Mouse (Mus musculus) kidney, postnatal 0 days (tissue): ENCODE measurements around the gene Sdad1. TPM values are rescaled to one million over a fixed set of nuclear protein-coding genes. Genes with fewer than 3 reads are reported as not detected.

Experiments
- ATAC-seq: fragments of 200-750 bp; cut with Nextera tagmentation; replicated peaks from 2 replicates; pipeline ENCODE4 v1.8.0; 2017; ENCODE audit warnings: low read depth, moderate number of reproducible peaks, moderate TSS enrichment, moderate library complexity; ENCODE audit not compliant: low FRiP score
- DNase-seq: peaks from one replicate; pipeline ENCODE4 v3.0.0-alpha.2; 2016; ENCODE audit warnings: low spot score
- H3K27ac ChIP-seq: fragments of 300-500 bp; sonication (generic); 2 replicates; pipeline ENCODE4 v1.5.1; 2014; ENCODE audit warnings: mild to moderate bottlenecking
- H3K27me3 ChIP-seq: fragments of 300-500 bp; sonication (generic); 2 replicates; pipeline ENCODE4 v1.6.1; 2014; ENCODE audit warnings: low read length, mixed read lengths; ENCODE audit not compliant: insufficient read depth
- H3K36me3 ChIP-seq: fragments of 300-500 bp; sonication (generic); 2 replicates; pipeline ENCODE4 v1.6.1; 2014; ENCODE audit warnings: low read length, mixed read lengths; ENCODE audit not compliant: insufficient read depth
- H3K4me1 ChIP-seq: fragments of 300-500 bp; sonication (generic); replicated peaks from 2 replicates; pipeline ENCODE4 v1.6.1; 2014; ENCODE audit warnings: antibody characterized with exemption, low read length, mixed read lengths; ENCODE audit not compliant: insufficient read depth
- H3K4me2 ChIP-seq: fragments of 300-500 bp; sonication (generic); 2 replicates; pipeline ENCODE4 v1.6.1; 2014; ENCODE audit warnings: mild to moderate bottlenecking, low read length, moderate library complexity, mixed read lengths
- H3K4me3 ChIP-seq: fragments of 300-500 bp; sonication (generic); replicated peaks from 2 replicates; pipeline ENCODE4 v1.5.1; 2014; ENCODE audit warnings: low read depth, low read length
- H3K9ac ChIP-seq: fragments of 300-500 bp; sonication (generic); 2 replicates; pipeline ENCODE4 v1.6.1; 2014; ENCODE audit warnings: low read depth, low read length
- H3K9me3 ChIP-seq: fragments of 300-500 bp; sonication (generic); replicated peaks from 2 replicates; pipeline ENCODE4 v1.6.1; 2016; ENCODE audit warnings: low read length, inconsistent platforms, mixed read lengths
- CTCF ChIP-seq: IDR thresholded peaks from 2 replicates; pipeline ENCODE4 v1.5.1; 2016; ENCODE audit warnings: antibody characterized with exemption, low read depth, mild to moderate bottlenecking, moderate library complexity
- WGBS: fragments of 180-500 bp; shearing (Covaris S2); extraction: QIAGEN DNeasy Blood & Tissue Kit; methylation state at CpG from one replicate; pipeline ENCODE4 v1.1.7; 2014; 5-methylcytosine and 5-hydroxymethylcytosine counted together
- polyA plus RNA-seq: library from polyadenylated mRNA; unstranded; fragments of >200 nt; fragmentation: Nextera tagmentation; extraction: Ambion mirVana; gene quantifications from 2 replicates; pipeline ENCODE4 v1.2.1, GENCODE M21; 2015

Sdad1 gene
- polyA plus RNA-seq, 1 experiment from 2014 or later = 33.8 TPM

- Histone ChIP-seq H3K36me3 (no peaks in the 10 kb centered on the region), H3K9ac (no peak overlapping the region), H3K4me3 (no peak overlapping the region), H3K27ac (no peak overlapping the region), H3K4me2 (no peak overlapping the region), H3K4me1 (no peaks in the 10 kb centered on the region), H3K9me3 (no peaks in the 10 kb centered on the region), H3K27me3 (no peaks in the 10 kb centered on the region)
- ATAC-seq = no peak
- no peak for DNase-seq
- WGBS = 85% methylated on average over 14 of the region's 14 CpGs
- no peak for TF ChIP-seq CTCF
These were observed 8.3 kb upstream of the Sdad1 start for GRCm38 (mm10) chr5:92318596-92318995.

DNA sequence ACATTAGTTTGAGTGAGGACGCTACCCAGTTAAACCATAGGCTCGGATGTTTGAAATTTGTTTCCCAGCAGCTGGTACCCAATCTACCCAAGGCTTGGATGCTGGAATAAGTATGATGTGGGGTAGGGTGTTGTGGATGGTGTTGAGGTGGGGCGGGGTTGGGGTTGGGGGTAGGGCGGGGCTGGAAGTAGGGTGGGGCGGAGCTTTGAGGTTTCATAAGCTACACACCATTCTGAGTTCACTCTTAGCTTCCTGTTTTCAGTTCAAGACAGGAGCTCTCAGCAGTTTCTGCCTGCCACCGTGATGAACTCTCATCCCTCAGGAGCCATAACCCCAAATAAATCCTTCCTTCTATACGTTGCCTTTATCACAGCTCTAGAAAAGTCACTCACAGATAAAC, 7.8 kb upstream of the Sdad1 start:
- Histone ChIP-seq H3K36me3 (no peaks in the 10 kb centered on the region), H3K9me3 (no peaks in the 10 kb centered on the region), H3K9ac (no peak overlapping the region), H3K27me3 (no peaks in the 10 kb centered on the region), H3K4me2 (no peak overlapping the region), H3K4me3 (no peak overlapping the region), H3K4me1 (no peaks in the 10 kb centered on the region), H3K27ac (no peak overlapping the region)
- DNase-seq (no peak), ATAC-seq (no peak)
- no peak for TF ChIP-seq CTCF
- 79% methylated on average over 7 of the region's 7 CpGs for WGBS

- Histone ChIP-seq H3K4me3 (no peak overlapping the region), H3K9me3 (no peaks in the 10 kb centered on the region), H3K27ac (no peak overlapping the region), H3K4me1 (no peaks in the 10 kb centered on the region; the same call in 1 of the 2 replicates), H3K36me3 (no peaks in the 10 kb centered on the region), H3K27me3 (no peaks in the 10 kb centered on the region), H3K9ac (no peak overlapping the region), H3K4me2 (no peak overlapping the region)
- DNase-seq (no peak), ATAC-seq (no peak)
- 57% methylated on average over 7 of the region's 7 CpGs for WGBS
- TF ChIP-seq CTCF = no peak
These were observed 3.5 kb upstream of the Sdad1 start for GRCm38 (mm10) chr5:92313776-92314175.

GRCm38 (mm10) chr5:92312046-92312715, 1.9 kb upstream of the Sdad1 start:
- no peak overlapping the region for H3K4me3 ChIP-seq
- H3K9me3 ChIP-seq = no peaks in the 10 kb centered on the region
- WGBS = 14% methylated on average over 13 of the region's 13 CpGs
- DNase-seq = peak; percentile 95
- no peak overlapping the region for H3K27ac ChIP-seq
- TF ChIP-seq CTCF = peak; percentile 86
- ATAC-seq = no peak
- H3K4me1 ChIP-seq = no peaks in the 10 kb centered on the region; the same call in 1 of the 2 replicates
- no peak overlapping the region for H3K9ac ChIP-seq
- no peaks in the 10 kb centered on the region for H3K36me3 ChIP-seq
- H3K27me3 ChIP-seq = no peaks in the 10 kb centered on the region
- H3K4me2 ChIP-seq = no peak overlapping the region

- no peaks in the 10 kb centered on the region for H3K27me3 ChIP-seq
- no peak overlapping the region for H3K9ac ChIP-seq
- DNase-seq = no peak
- no peak overlapping the region for H3K4me2 ChIP-seq
- ATAC-seq = no peak
- TF ChIP-seq CTCF = no peak
- H3K4me3 ChIP-seq = no peak overlapping the region
- WGBS = 60% methylated on average over 3 of the region's 3 CpGs
- H3K9me3 ChIP-seq = no peaks in the 10 kb centered on the region
- H3K36me3 ChIP-seq = peaks cover 53% of the 10 kb centered on the region
- no peak overlapping the region for H3K27ac ChIP-seq
- no peaks in the 10 kb centered on the region; the same call in 1 of the 2 replicates for H3K4me1 ChIP-seq
These were observed 6.0 kb downstream of the Sdad1 start for GRCm38 (mm10) chr5:92304291-92304690.

GRCm38 (mm10) chr5:92302149-92302840, 8.0 kb downstream of the Sdad1 start:
- no peak overlapping the region for H3K4me2 ChIP-seq
- no peak for ATAC-seq
- H3K9me3 ChIP-seq = no peaks in the 10 kb centered on the region
- peaks cover 61% of the 10 kb centered on the region for H3K36me3 ChIP-seq
- no peak for DNase-seq
- no peak overlapping the region for H3K4me3 ChIP-seq
- TF ChIP-seq CTCF = no peak
- no peaks in the 10 kb centered on the region for H3K27me3 ChIP-seq
- H3K27ac ChIP-seq = no peak overlapping the region
- H3K4me1 ChIP-seq = no peaks in the 10 kb centered on the region
- no peak overlapping the region for H3K9ac ChIP-seq
- 81% methylated on average over 13 of the region's 13 CpGs for WGBS
